Mouse (Mus musculus): ENCODE data around the gene Rab11fip5.
A peak's percentile ranks its signal among the peaks of the same experiment; 100 is the strongest.

Gene Rab11fip5

GRCm38 (mm10) chr6:85372496-85372895 is 1.9 kb downstream of the Rab11fip5 start:
- DNase-seq: no peak

- DNase-seq: no peak
These were observed 2.5 kb downstream of the Rab11fip5 start for GRCm38 (mm10) chr6:85371859-85372405.

DNA sequence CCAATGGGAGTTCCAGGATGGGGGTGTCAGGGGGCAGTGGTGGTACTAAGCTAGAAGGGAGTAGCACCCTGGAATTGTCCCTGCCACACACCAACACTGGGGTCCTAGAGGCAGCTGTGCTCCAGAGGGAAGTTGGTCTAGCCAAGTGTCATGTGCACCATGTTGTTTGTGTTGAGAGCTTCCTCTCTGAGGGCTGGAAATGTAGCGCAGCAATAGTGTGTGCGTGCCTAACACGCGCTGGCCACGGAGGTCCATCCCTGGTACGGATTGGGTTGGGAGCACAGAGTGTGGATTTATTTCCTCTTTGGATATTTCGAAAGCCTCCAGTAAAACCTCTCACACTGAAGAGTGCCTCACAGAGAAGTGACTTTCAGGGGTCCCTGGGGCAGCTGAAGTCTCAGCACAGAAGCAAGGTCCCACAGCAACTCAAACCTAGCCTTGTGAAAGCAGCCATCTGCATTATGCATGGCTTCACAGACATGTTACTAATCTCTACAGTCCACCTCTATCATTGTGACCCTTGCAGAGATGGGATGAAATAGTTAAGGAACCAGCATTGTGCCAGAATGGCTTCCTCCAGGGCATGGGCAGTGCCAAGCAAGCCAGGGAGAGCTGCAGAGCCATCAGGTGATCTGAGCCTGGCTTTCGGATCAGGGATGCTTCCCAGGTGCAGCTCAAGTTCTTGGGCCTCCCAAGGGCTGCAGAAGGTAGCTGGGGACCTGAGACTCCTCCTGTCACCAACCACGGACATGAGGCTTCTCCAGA is 3.6 kb downstream of the Rab11fip5 start:
- DNase-seq: no peak

DNA sequence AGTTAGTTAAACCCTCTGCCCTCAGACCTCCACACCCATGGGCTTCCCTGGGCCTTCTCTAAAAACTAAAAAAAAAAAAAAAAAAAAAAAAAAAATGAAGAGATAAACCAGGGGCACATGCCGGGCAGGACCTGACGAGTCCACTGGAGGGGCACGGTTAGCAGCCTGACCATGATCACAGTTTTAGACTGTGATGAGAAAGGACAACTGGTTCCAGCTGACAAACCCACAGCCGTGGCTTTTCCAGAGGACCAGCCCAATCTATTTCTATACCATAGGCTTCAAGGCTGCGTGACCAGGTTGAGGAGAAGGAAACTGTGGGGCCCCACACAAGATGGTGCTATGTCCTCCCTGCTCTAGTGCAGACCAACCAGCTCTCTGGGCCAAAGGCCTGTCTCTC is 4.4 kb downstream of the Rab11fip5 start:
- no peak for DNase-seq

DNA sequence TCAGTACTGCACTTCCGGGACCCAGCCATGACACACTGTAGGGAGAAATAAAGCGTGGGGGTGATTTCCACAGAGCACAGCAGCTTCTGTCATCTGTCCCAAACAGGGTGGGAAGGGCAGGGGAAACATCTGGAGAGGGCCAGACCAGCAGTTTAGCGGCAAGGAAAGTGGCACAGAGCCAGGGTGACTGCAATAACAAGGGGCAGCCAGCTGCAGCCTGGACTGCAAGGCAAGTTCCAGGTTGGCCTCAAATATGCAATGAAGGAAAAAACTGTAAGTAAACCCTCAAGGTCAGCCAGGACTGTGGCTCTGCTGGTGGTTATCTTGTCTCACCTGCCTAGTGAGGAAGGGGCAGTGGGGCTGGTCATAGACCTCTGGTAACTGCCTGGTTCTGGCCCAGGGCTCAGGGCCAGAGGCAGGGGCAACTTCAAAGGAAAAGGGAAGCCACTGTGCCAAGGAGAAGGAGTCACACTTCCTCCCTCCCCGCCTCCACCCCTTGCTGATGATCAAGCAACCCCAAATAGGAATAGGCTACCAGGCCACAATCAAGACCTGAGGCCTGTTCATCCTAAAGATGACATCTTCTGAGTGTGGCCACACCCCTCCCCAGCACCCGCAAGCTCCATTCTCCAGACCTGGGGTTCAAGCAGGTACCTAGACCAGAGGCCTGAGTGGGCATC is 5.1 kb downstream of the Rab11fip5 start:
- no peak for DNase-seq

DNA sequence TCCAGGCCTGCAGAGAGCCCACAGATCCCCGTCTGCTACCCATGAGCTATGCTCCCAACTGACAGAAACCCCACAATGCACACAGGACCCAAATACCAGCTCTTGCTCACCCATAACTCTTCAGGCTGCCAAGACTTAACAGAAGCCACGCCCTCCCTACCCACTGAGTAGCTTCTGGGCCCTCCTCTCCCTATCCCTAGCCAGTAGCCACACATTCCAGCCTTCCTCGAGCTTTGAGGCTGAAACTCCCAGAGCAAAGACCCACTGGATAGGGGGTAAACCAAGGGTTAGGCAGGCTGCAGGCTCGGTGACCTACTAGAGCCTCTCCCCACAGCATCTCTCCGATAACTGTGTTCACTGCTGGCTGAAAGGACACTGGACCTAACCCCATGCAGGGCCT is 5.7 kb downstream of the Rab11fip5 start:
- no peak for DNase-seq

GRCm38 (mm10) chr6:85368166-85368565 is 6.3 kb downstream of the Rab11fip5 start:
- no peak for DNase-seq

DNA sequence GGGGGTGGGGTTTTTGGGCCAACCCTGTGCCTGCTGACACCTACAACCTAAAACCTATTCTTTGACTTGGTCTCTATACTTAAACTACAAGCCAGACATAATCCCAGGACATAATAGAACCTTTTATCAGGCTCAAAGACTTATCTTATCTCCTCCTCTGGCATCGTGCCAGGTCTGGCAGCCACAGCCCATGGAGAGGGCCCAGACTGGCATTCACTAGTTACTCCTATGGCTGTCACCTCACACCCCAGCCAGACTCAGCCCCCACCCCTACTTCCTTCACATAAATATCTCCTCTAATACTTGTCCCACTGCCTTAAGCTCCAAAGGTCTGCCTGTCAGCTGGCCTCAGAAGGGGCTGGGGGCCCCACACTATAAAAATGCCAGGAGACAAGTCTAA is 8.0 kb downstream of the Rab11fip5 start:
- DNase-seq: no peak

DNA sequence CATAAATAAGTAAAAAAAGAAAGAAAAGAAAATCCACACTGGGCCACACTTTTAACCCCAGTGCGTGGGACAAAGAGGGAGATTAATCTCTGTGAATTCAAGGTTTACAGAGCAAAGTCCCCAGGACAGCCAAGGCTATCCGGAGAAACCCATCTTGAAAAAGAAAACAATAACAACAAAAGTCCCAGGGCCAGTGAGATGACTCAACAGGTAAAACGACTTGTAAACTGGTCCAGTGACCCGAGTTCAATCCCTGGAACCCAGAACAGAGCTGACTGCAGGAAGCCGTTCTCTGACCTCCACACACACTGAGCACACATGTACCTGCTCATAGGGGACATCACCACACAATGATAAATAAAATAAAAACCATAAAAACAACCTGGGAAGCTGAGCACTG is 10.0 kb downstream of the Rab11fip5 start:
- DNase-seq: no peak

DNA sequence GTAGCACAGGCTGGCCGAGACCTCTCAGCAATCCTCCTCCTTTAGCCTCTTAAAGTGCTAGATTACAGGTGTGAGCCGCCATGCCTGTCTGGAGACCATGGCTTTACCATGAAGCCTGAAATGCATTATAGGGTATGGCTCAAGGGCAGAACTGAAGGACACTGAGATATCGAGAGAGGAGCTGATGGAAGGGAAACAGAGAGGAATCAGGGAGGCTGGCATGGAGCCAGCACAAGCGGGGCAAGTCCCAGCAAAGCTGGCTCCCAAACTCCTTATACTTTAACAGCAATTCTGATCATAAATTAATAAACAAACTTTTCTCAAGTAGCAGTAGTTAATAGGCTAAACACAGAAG is 10.6 kb downstream of the Rab11fip5 start:
- DNase-seq: no peak

- no peak for DNase-seq
These were observed 11.1 kb downstream of the Rab11fip5 start for GRCm38 (mm10) chr6:85363231-85363905.

DNA sequence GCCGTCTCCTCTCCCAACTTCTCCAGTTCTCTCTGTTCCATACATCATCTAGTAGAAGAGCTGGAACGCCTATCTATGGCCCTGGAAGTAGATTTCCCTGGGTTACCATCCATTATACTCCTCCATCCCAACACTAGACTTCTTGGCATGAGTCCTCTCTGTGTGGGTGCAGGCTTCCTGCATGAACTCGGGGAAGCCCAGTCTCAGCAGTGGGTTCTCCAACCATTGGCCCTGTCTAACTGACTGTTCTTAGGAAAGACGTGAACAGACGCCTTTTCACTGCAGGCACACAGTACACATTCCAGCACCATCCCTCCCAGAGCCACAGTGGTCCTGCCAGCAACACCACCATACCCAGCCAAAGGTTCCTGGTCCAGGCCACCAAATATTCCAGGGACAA is 11.8 kb downstream of the Rab11fip5 start:
- no peak for DNase-seq

DNA sequence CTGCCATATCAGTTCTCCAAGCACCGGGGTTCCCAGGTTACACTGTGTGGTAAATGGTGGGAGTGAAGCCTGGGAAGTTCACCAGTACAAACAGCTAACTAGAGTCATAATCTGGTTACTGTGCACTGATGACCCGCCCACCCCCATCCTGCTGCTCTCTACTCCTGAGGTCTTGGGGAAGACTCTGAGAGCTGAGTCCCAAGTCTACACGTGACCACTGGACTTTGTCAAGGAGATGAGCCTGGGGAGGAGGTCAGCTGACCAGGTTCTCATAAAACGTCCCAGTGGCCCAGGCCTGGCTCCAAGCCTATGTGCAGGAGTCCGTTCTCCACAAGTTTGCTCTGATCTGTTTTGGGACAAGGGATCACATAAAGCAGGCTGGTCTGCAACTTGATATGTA is 14.1 kb downstream of the Rab11fip5 start:
- no peak for DNase-seq

DNA sequence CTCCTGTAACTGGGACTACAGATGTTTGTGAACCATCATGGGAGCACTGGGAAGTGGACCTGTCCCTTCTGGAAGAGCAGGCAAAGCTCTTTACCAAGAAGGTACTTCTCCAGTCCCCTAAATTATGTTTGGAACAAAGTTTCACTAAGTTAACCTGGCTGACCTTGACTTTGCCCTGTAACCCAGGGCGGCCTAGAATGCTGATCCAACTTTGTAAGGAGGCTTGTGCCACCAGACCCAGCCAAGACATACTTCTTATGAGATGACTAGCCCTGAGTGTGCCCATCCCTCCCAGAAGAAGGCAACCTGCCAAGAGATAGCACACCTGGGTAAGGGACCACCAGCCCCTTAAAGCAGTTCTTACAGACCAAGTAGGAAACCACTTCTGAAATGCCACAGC is 15.6 kb downstream of the Rab11fip5 start:
- no peak for DNase-seq

- DNase-seq: no peak
These were observed 17.6 kb downstream of the Rab11fip5 start for GRCm38 (mm10) chr6:85356682-85357465.

GRCm38 (mm10) chr6:85355753-85356152 is 18.7 kb downstream of the Rab11fip5 start:
- no peak for DNase-seq

GRCm38 (mm10) chr6:85354709-85355108 is 19.7 kb downstream of the Rab11fip5 start:
- no peak for DNase-seq

DNA sequence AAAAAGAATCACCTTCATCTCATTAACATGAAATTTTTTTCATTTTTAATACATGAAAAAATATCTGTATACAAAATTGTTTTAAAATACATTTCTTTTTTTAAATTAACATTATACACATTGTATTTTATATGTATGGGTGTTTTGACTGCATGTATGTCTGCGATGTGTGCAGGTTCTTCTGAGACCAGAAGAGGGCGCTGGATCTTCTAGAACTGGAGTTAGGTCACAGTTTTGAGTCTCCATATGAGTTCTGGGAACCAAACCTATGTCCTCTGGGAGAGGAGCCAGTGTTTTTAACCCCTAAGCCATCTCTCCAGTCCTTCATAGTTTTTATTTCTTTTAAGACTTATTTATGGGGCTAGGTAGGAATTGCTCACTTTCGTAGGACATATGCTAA is 20.7 kb downstream of the Rab11fip5 start:
- no peak for DNase-seq

DNA sequence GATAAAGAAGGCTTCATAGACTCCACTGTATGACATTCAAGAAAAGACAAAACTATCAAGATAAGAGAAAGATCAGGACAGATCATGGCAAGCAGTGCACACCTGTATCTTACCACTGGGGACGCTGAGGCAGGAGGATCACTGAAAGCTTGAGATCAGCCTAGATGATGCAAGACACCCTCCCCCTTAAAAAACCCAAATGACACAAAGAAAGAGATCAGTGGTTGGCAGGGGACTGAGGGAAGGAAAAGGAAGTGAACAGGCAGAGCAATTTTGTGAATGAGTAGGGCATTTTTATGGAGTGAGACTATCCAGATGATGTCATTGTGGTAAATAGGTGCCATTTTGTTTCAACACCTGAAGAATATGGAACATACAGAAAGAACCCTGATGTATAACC is 24.3 kb downstream of the Rab11fip5 start:
- no peak for DNase-seq

DNA sequence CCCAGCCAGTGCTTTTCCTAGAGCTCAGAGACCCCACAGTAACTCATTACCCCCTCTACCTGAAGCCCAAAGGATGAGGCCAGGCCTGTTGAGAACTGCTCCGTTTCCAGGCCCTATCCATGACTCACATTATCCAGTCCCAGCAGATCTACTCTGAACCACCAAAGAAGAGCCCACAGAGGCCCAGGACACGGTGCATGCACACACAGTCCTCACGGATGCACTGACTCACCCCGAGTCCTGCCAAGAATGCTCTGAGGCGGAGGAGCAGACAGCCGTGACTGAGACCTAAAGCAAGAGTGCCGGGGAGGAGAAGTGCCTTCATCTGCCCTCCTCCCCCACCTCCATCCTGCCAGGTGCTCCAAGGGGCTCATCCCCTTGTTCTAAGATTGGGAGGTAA is 25.2 kb downstream of the Rab11fip5 start:
- peak; percentile 56 for DNase-seq

DNA sequence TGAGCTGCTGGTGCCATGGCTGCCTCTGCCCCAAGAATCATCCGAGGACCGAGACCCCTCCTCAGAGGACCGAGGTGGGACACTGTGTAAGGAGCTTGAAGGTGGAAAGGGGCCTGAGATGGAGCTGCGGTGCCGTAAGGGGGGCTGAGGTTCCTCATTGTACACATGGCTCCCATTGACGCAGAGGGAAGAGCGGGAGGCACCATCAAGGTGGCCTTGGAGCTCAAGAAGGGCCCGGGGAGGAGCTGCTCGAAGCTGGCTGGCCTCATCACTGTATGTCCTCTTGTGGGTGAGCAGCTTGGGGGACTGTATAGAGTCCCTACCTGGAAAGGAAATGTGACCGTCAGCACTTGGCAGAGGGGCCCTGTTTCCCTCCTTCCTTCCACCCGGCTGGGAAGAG is 26.3 kb downstream of the Rab11fip5 start:
- no peak for DNase-seq

DNA sequence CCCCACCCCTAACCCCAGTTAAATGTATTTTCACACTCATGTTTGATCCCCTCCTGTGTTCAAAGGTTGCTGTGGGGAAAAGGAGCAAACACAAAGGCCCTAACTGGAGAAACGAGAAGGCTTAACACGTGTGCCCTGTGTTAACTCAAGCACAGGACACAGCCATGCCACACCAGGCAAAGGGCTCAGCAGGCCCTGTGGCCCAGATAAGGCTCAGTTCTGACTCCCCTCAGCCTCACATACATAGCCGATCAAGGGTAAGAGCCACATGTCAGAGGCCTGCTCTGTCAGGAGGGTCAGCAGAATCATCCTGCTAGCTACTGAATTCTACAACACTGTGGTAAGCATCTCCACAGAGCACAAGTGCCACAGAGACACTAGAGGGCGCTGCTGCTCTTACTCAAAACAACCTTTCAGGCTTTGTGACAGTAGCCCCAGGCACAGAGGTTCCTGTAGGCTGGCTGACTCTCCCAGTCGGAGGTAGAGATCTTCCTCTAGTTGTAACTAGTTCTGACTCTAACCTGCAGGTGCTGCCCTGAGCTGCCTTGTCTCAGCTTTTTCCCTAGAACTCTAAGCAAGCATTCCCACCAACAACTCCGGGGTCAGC is 28.3 kb downstream of the Rab11fip5 start:
- DNase-seq: peak; percentile 78

DNA sequence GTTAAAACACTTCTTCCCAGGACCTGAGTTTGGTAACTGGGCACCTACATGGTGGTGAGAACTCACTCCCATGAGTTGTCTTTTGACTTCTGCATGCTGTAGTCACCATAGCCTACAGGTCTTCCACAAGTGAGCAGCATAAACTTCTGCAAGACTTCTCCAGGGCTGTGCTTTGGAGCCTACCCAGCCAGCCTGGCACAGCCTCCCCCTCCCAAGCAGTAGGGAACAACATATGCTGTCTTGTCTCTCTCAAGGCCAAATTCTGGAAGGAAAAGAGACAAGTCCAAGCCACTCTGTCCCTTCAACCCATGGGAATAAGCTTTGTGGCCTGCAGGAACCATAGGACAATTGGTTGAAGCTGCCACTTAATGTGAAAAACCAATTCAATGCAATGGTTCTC is 29.5 kb downstream of the Rab11fip5 start:
- no peak for DNase-seq
